Mouse (Mus musculus) lung, postnatal 0 days (tissue): ENCODE results near the gene Atp6v1g2.

Experiments
- CTCF ChIP-seq: IDR thresholded peaks from 2 replicates; pipeline ENCODE4 v1.5.1; 2016; ENCODE audit warnings: antibody characterized with exemption, mild to moderate bottlenecking
- EP300 ChIP-seq: IDR thresholded peaks from 2 replicates; pipeline ENCODE4 v1.6.1; 2016; ENCODE audit warnings: antibody characterized with exemption, mild to moderate bottlenecking, control low read depth

- TF ChIP-seq EP300 (no peak), CTCF (no peak)
Observed at GRCm38 (mm10) chr17:35244999-35245398, 11.5 kb downstream of the Atp6v1g2 start.
